Comparison of ENCODE assay signal across 10 mouse cellular contexts in the genomic region with DNA sequence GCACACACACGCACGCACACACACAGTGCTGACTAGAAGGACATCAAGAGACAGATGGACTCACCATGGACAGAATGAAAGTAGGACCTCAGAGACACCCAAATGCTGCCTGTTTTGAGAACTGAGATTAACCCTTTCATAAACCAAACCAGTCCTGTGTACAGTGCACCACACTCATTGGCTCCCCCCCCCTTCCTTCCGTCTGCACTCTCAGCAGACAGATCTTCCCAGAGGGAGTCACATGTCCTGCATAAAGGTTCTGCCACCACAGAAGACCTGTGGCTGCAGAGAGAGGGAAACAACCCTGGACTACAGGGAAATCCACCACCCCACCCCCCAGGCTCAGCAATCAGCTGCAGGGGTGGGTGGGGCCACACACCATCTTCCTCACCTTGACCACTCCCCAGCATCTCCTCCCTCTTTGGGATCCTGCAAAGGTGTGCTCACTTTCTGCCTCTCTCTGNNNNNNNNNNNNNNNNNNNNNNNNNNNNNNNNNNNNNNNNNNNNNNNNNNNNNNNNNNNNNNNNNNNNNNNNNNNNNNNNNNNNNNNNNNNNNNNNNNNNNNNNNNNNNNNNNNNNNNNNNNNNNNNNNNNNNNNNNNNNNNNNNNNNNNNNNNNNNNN. TPM values are rescaled to one million over a fixed set of nuclear protein-coding genes. Genes with fewer than 3 reads are reported as not detected.
DNase-seq lines count a peak whose midpoint lies in the region; ATAC-seq and TF ChIP-seq lines count a peak whose summit lies in the region.
"Had no signal": no experiment of that assay in that cellular context is flagged by ENCODE, and none has a peak within 500 bp of the region (broad histone marks: within the 10 kb centered on the region; RNA-seq: fewer than 3 reads in every experiment).

No protein-coding gene starts in this region.

- TF ChIP-seq POLR2A in small intestine, adult 2 months (IDR thresholded peaks at IDR 0.05; ENCODE audit: low read depth, low read length): no peak

- no peak for TF ChIP-seq CTCF in small intestine, adult 2 months (IDR thresholded peaks at IDR 0.05; ENCODE audit: extremely low read depth, insufficient read length, insufficient replicate concordance, low read depth, low read length)

- peak overlapping the region; percentile 43 for H3K4me3 ChIP-seq in heart, embryonic 10.5 days
- no peak overlapping the region for H3K4me3 ChIP-seq in lung, embryonic 15.5 days
- no peak overlapping the region for H3K4me3 ChIP-seq in hindbrain, embryonic 14.5 days (replicated peaks; ENCODE audit: low read length)
- H3K4me3 ChIP-seq in small intestine, adult 2 months (ENCODE audit: low read depth, low read length): no peak overlapping the region

- peak overlapping the region; percentile 52 for H3K4me2 ChIP-seq in lung, embryonic 15.5 days
- H3K4me2 ChIP-seq in hindbrain, embryonic 14.5 days (replicated peaks): no peak overlapping the region

- no peaks in the 10 kb centered on the region for H3K27me3 ChIP-seq in heart, embryonic 10.5 days (ENCODE audit: insufficient read depth, poor library complexity, severe bottlenecking)
- H3K27me3 ChIP-seq in lung, embryonic 15.5 days: no peaks in the 10 kb centered on the region
- no peaks in the 10 kb centered on the region for H3K27me3 ChIP-seq in hindbrain, embryonic 14.5 days (ENCODE audit: control insufficient read depth, insufficient read depth, low read length)
- H3K27me3 ChIP-seq in small intestine, adult 2 months (ENCODE audit: control insufficient read depth, insufficient read depth, low read length): no peaks in the 10 kb centered on the region

- no peaks in the 10 kb centered on the region for H3K9me3 ChIP-seq in heart, embryonic 10.5 days
- no peaks in the 10 kb centered on the region for H3K9me3 ChIP-seq in lung, embryonic 15.5 days
- no peaks in the 10 kb centered on the region for H3K9me3 ChIP-seq in hindbrain, embryonic 14.5 days (ENCODE audit: control insufficient read depth, low read length)

- peaks cover 94% of the 10 kb centered on the region for H3K4me1 ChIP-seq in heart, embryonic 10.5 days
- H3K4me1 ChIP-seq in lung, embryonic 15.5 days: peaks cover 95% of the 10 kb centered on the region
- 0 out of 2 replicates have a peak, but pooled peaks cover 8% of the 10 kb centered on the region for H3K4me1 ChIP-seq in hindbrain, embryonic 14.5 days (replicated peaks; ENCODE audit: control insufficient read depth, insufficient read depth, low read length)
- H3K4me1 ChIP-seq in small intestine, adult 2 months (ENCODE audit: control insufficient read depth, insufficient read depth, insufficient read length, low read length): peaks cover 34% of the 10 kb centered on the region; the same call in 1 of the 2 replicates

- DNase-seq in heart, embryonic 10.5 days (ENCODE audit: low spot score): no peak
- no peak for DNase-seq in heart, adult 9 months (ENCODE audit: low spot score in 2 of 2)
- DNase-seq in lung, postnatal 10 days: no peak
- DNase-seq in hindbrain, embryonic 14.5 days (ENCODE audit: low spot score): no peak
- no peak for DNase-seq in cerebellum, adult 9-10 months
- DNase-seq in right cerebral cortex, postnatal 4 days: no peak
- DNase-seq: gastrocnemius, postnatal 36 days; right cerebral cortex, adult 18-20 months had no signal

- H3K9ac ChIP-seq in lung, embryonic 15.5 days: no peak overlapping the region
- H3K9ac ChIP-seq in hindbrain, embryonic 14.5 days: no peak overlapping the region

- 79% methylated on average over 3 of the region's 3 CpGs for WGBS in heart, embryonic 10.5 days
- WGBS in lung, embryonic 15.5 days: 72% methylated on average over 3 of the region's 3 CpGs
- 82% methylated on average over 3 of the region's 3 CpGs for WGBS in hindbrain, embryonic 14.5 days
- WGBS in small intestine, adult 2 months: 91% methylated on average over 3 of the region's 3 CpGs

- H3K27ac ChIP-seq in heart, embryonic 10.5 days: peak overlapping the region; percentile 93
- H3K27ac ChIP-seq in lung, embryonic 15.5 days: peak overlapping the region; percentile 98
- 0 out of 2 replicates have a peak overlapping the region, but pooled peaks have one; percentile 57 for H3K27ac ChIP-seq in hindbrain, embryonic 14.5 days
- H3K27ac ChIP-seq in small intestine, adult 2 months (ENCODE audit: insufficient read depth, low read depth, low read length): peak overlapping the region; percentile 76; the same call in 1 of the 2 replicates

- peaks cover 35% of the 10 kb centered on the region for H3K36me3 ChIP-seq in heart, embryonic 10.5 days
- peaks cover 4% of the 10 kb centered on the region; the same call in 1 of the 2 replicates for H3K36me3 ChIP-seq in lung, embryonic 15.5 days
- H3K36me3 ChIP-seq in hindbrain, embryonic 14.5 days (replicated peaks; ENCODE audit: control insufficient read depth, insufficient read depth): no peaks in the 10 kb centered on the region
- H3K36me3 ChIP-seq in small intestine, adult 2 months (ENCODE audit: control insufficient read depth, insufficient read depth, low read length): no peaks in the 10 kb centered on the region

- no peak for ATAC-seq in lung, embryonic 15.5 days (ENCODE audit: borderline replicate concordance, extremely low read depth, low FRiP score, low TSS enrichment)
- no peak for ATAC-seq in hindbrain, embryonic 14.5 days (ENCODE audit: low FRiP score)

RNA-seq across cellular contexts. Expression of a gene that starts 12.0 kb away (rescaled TPM):
- 33.5 and 36.3 TPM in 2 replicates for polyA plus RNA-seq in heart, embryonic 10.5 days (2016; fragmentation: Nextera tagmentation; extraction: Ambion mirVana)
- polyA plus RNA-seq in lung, embryonic 15.5 days (2015; fragmentation: Nextera tagmentation; extraction: Ambion mirVana): 27.8 and 28.0 TPM in 2 replicates
- 5.0 and 5.5 TPM in 2 replicates for polyA plus RNA-seq in hindbrain, embryonic 14.5 days (2014; fragmentation: Nextera tagmentation; extraction: Ambion mirVana)
- 8.8 and 30.5 TPM in 2 replicates for polyA plus RNA-seq in small intestine, adult 2 months (2012; rRNA removed)
